Mouse (Mus musculus) retina, postnatal 1 day (tissue): ENCODE measurements around the gene Dhrs3.

Experiments used
- DNase-seq: peaks from one replicate; pipeline ENCODE4 v3.0.0-alpha.2; 2012

The Dhrs3 gene

DNA sequence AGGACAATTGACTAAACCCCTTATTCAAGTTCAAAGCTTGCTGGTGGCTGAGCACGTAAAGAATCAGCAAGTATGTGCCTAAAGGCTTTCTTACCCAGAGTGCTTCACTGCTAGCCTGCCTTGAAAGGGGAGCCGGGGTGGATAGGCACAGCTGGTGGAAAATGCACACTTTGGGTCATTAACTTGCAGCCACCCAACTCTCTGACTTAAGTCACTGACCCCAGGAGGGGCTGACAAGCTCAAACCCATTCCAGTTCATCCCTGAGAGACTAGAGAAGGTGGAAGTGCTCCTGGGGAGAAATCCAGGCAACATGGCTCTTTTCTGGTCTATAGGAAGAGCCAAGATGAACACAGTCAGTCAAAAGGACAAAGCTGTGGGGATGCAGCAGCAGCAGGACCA, 82.9 kb downstream of the Dhrs3 start:
- no peak for DNase-seq

DNA sequence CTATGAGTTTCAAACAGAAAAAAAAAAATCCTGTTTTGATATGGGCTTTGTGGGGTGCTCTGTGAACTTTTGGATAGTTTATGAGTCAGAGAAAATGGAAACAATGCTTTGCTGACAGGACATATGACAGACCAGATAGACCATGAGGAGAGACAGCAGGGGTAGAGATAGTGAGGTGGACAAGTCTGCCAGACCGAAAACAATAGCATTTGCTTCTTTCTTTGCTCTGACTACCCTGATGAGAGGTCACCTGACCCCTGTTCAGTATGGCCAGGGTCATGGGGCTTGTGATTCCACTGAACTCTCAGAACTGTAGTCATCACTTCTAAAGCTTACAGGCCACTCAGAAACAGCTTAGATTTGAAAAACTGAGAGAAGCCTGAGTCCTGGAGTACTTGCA, 84.4 kb downstream of the Dhrs3 start:
- DNase-seq, result no peak
